Mouse (Mus musculus) myocyte (in vitro differentiated cells): ENCODE data around the gene Baiap3.

Source experiments
- POLR2A ChIP-seq: IDR thresholded peaks from one replicate; pipeline ENCODE4 v1.6.1; 2011; ENCODE audit warnings: low read depth, mild to moderate bottlenecking, control low read depth, moderate library complexity; ENCODE audit not compliant: insufficient read length
- POLR2AphosphoS2 ChIP-seq: IDR thresholded peaks from one replicate; pipeline ENCODE4 v1.6.1; 2011; ENCODE audit warnings: low read depth, control low read depth; ENCODE audit not compliant: insufficient read length
- REST ChIP-seq: IDR thresholded peaks from one replicate; pipeline ENCODE4 v1.6.1; 2011; ENCODE audit warnings: mild to moderate bottlenecking, control low read depth, moderate library complexity; ENCODE audit not compliant: insufficient read depth, insufficient read length
- TCF12 ChIP-seq: IDR thresholded peaks from one replicate; pipeline ENCODE4 v1.6.1; 2011; ENCODE audit warnings: mild to moderate bottlenecking, control low read depth; ENCODE audit not compliant: poor library complexity, insufficient read depth, severe bottlenecking

GRCm38 (mm10) chr17:25275833-25276232 lies 19.7 kb upstream of the Baiap3 start:
- TF ChIP-seq POLR2A, result no peak
- no peak for TF ChIP-seq POLR2AphosphoS2
- no peak for TF ChIP-seq TCF12
- TF ChIP-seq REST, result no peak
